Mouse (Mus musculus) embryo, embryonic 9.5 days (tissue): Measurements from ENCODE around the gene Adipor2.

Experiments
- DNase-seq: peaks from one replicate; pipeline ENCODE4 v3.0.0-alpha.2; 2017; ENCODE audit errors: extremely low spot score

Gene Adipor2

DNA sequence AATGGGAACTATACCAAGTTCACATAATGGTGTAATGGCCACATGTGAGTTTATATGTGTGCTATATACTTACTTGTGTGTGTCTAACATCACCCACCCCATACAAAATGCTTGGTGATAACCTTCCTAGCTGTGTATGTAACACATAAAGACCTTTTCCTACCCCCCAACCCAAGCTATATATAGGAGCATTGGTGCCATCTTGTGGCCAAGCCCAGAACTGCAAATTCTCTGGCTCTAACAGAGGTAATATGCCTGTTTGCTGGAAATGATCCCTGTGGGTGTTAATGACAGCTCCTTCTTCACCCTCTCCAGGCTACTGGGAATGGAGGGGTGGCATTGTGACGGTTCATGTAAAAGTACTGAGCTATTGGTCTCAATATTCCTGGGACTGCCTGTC, 69.3 kb downstream of the Adipor2 start:
- DNase-seq = peak; percentile 80

GRCm38 (mm10) chr6:119347813-119348212, 69.7 kb downstream of the Adipor2 start:
- DNase-seq = no peak

DNA sequence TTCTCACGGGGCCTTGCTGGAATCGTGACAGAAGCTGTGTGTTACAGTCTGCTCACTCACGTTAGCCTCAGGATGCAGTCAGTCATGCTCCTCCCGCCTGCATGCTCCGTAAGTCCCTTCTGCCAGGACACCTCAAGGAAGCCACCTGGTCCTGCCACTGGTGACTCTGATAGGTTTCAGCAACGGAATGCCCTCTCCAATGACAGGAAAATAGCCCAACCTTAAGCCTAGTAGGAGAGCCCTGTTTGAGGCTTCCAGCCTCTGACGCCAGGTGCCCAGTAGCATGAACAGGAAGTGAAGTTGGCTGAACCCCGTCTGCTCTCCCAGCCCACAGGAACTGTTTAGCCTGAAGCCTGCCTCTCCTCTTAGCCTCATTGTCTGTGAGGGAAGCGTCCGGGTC, 71.2 kb downstream of the Adipor2 start:
- DNase-seq = no peak

GRCm38 (mm10) chr6:119341409-119341808, 76.1 kb downstream of the Adipor2 start:
- DNase-seq = no peak

DNA sequence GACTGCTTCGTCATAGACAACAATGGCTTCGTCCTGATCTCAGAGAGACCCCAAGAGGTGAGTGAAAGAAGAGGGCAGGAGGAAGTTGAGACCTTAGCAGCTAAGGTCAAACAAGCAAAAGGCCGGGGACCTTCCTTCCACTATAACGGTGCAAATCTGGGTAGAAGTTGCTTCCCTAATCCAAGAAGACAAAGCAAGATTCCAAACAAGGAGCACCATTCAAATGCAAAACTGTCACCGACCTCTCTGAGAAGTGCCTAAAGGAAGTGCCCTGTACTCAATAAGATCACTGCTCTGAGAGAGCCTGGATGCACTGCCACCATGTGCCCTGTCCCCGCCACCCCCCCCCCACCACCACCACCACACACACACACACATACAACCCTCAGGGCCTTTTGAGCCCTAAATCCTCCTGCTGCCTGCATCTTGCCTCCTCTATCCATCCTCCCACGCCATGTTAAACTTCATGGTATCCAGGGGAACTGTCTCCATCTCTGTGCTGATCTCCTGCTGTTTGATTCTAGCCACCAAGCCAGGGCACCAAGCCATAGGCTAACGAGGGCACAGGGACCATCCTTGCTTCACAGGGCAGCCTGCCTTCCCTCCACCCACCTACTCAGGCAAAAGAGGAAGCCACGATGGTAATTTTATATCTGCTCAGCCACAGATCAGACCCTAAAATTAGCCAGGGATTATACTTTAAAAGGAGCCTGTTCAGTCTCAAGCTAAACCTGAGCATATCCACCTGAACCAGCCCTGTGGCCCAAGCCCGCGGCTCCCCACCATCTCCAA, 79.2 kb downstream of the Adipor2 start:
- no peak for DNase-seq

- no peak for DNase-seq
These were observed 80.2 kb downstream of the Adipor2 start for GRCm38 (mm10) chr6:119337287-119337686.

DNA sequence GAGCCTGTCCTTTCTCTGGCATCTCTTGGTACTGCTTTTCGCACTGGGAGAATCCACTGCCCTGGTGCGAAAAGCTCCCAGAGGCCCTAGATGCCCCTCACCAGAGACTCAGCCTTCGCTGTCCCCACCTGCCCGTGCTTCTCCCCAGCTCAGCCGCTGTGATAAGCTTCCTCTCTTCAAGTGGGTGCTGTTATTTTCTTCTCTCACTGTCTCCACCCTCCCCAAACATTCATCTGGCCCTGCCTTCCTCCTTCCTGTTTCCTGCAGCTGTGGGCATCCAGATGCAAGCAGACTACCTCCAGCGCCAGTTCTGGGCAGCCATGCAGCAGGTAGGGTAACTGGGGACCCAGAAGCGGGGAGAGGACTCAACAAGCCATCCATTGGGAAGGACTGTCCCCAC, 81.4 kb downstream of the Adipor2 start:
- DNase-seq = no peak

- no peak for DNase-seq
These were observed 83.7 kb downstream of the Adipor2 start for GRCm38 (mm10) chr6:119333831-119334230.

- DNase-seq = peak; percentile 41
These were observed 84.3 kb downstream of the Adipor2 start for GRCm38 (mm10) chr6:119333202-119333601.

DNA sequence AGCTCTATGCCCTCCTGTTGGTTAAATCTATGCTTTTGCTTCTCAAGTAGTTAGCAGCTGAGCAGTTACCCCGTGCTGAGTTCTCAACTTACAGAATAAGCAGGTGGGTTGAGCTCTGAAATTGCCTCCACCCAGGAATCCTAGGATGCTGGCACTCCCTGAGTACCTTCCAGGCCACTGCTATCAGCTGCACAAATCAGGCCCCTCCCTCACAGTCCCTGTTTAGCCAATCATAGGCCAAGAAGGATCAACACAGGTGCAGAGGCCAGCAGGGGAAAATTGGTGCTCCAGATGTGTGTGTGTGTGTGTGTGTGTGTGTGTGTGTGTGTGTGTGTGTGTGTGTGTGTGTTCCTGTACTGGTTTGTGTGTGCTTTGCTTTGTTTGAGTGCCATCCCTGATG, 85.4 kb downstream of the Adipor2 start:
- no peak for DNase-seq

DNA sequence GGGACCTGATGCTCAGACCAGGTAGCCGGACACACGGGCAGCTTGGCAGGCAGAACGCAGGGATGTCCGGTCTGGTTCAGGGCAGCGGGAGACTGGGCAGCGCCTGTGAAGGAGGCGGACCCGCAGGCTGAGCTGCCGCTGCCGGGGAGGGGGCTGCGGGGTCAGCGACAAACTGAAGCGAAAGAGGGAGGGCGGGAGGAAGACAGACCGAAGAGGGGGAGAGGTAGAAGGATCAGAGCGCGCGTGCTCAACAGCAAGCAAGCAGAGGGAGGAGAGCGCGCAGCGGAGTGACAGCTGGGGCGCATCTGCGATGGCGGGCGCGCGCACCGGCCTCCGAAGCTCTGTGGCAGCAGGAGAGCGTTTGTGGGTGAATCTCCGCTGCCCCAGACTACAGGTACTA, 87.0 kb downstream of the Adipor2 start, which contains the start of gene Lrtm2:
TSS of gene Lrtm2 (minus strand) at position 261 of the 400 bp plus-strand sequence.
- peak; percentile 24 for DNase-seq

- no peak for DNase-seq
These were observed 87.6 kb downstream of the Adipor2 start for GRCm38 (mm10) chr6:119329936-119330335.

GRCm38 (mm10) chr6:119329215-119329714, 88.2 kb downstream of the Adipor2 start:
- DNase-seq = peak; percentile 32

DNA sequence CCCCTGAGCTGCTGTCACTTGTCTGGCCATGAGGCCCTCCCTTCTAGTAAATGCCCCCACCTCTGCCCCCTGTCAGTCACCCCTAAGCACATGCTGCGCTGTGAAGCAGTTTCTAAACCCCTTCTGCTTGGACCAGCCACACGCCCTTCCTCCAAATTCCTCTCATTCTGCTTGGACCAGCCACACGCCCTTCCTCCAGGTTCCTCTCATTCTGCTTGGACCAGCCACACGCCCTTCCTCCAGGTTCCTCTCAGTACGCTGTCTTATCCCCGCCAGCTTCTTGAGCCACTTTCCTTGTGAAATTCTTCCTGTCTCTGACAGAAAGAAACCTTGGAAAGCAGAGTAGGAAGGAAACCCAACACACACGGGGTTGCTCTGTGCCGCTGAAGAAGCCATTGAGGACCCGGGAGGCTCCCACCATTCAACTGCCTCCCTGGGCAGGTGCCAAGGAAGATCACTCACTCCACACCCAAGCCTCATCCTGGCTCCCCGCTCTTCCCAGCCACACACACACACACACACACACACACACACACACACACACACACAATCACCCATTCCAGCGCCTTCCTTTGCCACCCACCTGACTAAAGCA, 88.9 kb downstream of the Adipor2 start:
- DNase-seq = no peak

- no peak for DNase-seq
These were observed 91.0 kb downstream of the Adipor2 start for GRCm38 (mm10) chr6:119326541-119326940.

- no peak for DNase-seq
These were observed 91.5 kb downstream of the Adipor2 start for GRCm38 (mm10) chr6:119325978-119326377.

DNA sequence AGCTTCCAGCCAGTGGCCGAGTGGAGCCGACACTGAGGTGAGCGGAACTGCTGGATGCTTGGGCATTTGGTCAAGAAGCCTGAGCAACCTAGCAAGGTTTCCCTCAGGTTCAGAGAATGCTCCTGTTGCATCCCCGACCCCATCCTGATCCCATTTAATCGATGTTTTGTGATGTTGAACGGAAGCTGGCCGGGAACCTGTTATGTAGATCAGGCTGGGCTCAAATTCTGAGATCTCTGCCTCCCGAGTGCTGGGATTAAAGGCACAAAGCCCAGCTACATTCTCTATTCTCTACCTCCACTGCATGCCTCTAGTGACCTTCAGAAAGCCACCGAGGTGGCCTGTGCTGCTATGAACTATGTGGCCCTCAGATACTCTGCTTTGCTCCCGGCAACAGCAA, 92.7 kb downstream of the Adipor2 start:
- no peak for DNase-seq

- no peak for DNase-seq
These were observed 95.8 kb downstream of the Adipor2 start for GRCm38 (mm10) chr6:119321752-119322151.

DNA sequence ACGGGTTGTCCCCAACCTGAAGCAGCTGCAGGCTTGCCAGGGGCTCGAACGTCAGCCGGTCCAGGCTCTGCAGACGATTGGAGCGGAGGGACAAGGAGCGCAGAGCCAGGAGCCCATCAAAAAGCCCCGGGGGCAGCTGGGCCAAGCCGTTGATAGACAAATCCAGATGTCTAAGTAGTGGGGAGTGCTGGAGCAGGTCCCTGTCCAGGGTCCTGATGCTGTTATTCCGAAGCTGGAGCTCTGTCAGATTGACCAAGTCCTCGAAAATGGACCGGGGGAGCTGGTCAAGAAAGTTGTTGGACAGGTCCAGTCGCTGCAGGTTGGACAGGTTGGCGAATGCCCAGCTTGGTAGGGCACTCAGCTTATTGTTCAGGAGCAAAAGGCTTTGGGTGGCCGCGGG, 97.0 kb downstream of the Adipor2 start:
- peak; percentile 56 for DNase-seq

- DNase-seq = no peak
These were observed 98.1 kb downstream of the Adipor2 start for GRCm38 (mm10) chr6:119319358-119319757.

GRCm38 (mm10) chr6:119318732-119319131, 98.8 kb downstream of the Adipor2 start:
- no peak for DNase-seq

DNA sequence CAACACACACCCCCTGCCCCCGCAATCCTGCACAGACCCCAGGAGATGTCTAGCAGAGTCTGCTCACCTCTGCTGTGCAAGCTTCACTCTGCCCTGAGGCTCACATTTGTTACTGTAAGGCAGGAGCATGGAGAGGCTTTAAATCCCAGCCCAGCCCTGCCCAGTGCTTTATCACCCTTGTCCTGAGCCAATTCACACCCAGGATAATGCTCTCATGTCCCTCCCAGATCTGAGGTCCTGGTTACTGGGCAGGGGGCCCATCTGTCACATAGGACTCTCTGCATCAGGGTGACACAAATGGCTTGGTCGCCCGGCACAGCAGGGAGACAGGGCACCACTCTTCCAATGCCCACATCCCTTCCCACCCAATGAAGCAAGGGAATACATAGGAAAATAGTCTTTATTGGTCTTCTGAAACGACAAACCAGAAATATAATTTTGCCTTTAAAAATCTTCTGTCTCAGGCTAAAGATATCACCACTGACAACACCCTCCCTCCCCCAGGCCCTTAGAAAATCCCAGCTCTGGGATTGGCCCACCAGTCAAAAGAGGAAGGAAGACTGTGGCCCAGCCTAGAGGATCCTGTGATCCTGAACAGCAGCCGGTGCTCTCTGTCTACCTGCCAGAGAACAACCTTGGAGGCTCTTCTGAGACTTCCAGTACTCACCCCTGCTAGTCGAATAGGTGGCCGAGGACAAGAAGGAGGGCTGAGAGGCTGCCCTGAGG, 102.6 kb downstream of the Adipor2 start:
- DNase-seq = no peak
